Mouse (Mus musculus) intestine, postnatal 0 days (tissue): ENCODE measurements at regions not wholly inside any gene's neighbourhood (a gene's known extent, or its start where the extent isn't known, plus 50 kb on each side); places are given as distances from the start of the nearest gene placed in this dataset.

Experiments used
- ATAC-seq: fragments of 200-750 bp; cut with Nextera tagmentation; 2 replicates; pipeline ENCODE4 v1.8.0; 2017; ENCODE audit warnings: mild to moderate bottlenecking, moderate TSS enrichment, moderate library complexity
- H3K27ac ChIP-seq: fragments of 300-500 bp; sonication (generic); 2 replicates; pipeline ENCODE4 v1.5.1; 2014; ENCODE audit warnings: mild to moderate bottlenecking, low read depth, low read length, moderate library complexity
- H3K27me3 ChIP-seq: fragments of 300-500 bp; sonication (generic); replicated peaks from 2 replicates; pipeline ENCODE4 v1.6.1; 2014; ENCODE audit warnings: low read length, mixed read lengths; ENCODE audit not compliant: control insufficient read depth, insufficient read depth
- H3K36me3 ChIP-seq: fragments of 300-500 bp; sonication (generic); 2 replicates; pipeline ENCODE4 v1.6.1; 2014; ENCODE audit warnings: mild to moderate bottlenecking, moderate library complexity; ENCODE audit not compliant: control insufficient read depth, insufficient read depth
- H3K4me1 ChIP-seq: fragments of 300-500 bp; sonication (generic); replicated peaks from 2 replicates; pipeline ENCODE4 v1.6.1; 2014; ENCODE audit warnings: antibody characterized with exemption, low read length, mixed read lengths; ENCODE audit not compliant: control insufficient read depth, insufficient read depth
- H3K4me2 ChIP-seq: fragments of 300-500 bp; sonication (generic); replicated peaks from 2 replicates; pipeline ENCODE4 v1.6.1; 2014; ENCODE audit warnings: low read depth, mild to moderate bottlenecking, moderate library complexity
- H3K4me3 ChIP-seq: fragments of 300-500 bp; sonication (generic); 2 replicates; pipeline ENCODE4 v1.5.1; 2014; ENCODE audit warnings: low read depth, low read length
- H3K9ac ChIP-seq: fragments of 300-500 bp; sonication (generic); 2 replicates; pipeline ENCODE4 v1.6.1; 2014; ENCODE audit warnings: mild to moderate bottlenecking, low read depth, low read length
- H3K9me3 ChIP-seq: fragments of 300-500 bp; sonication (generic); 2 replicates; pipeline ENCODE4 v1.6.1; 2016; ENCODE audit warnings: mixed run types; ENCODE audit not compliant: control insufficient read depth
- CTCF ChIP-seq: sonication (generic); IDR thresholded peaks from 2 replicates; pipeline ENCODE4 v1.5.1; 2016; ENCODE audit warnings: low read depth, mild to moderate bottlenecking, control low read depth, antibody characterized with exemption, moderate library complexity
- WGBS: fragments of 180-500 bp; shearing (Covaris S2); extraction: QIAGEN DNeasy Blood & Tissue Kit; methylation state at CpG from one replicate; pipeline ENCODE4 v1.1.7; 2014; 5-methylcytosine and 5-hydroxymethylcytosine counted together

DNA sequence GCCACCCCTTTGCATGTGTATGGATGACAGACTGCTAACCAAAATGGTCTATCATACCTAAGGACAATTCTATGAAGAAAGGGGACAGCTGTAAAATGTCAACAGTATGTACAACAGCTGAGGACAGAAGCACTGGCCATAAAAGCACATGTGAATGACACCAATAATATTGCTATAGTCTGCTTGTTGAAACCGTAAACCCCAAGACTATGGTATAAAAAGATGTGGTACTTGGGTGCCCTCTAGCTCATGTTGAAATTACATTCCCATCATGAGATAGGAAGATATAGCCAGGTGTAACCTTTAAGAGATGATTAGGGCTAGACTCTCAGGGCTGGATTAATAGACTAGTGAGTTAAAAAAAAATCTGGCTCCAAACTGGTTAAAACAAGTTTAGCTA lies 361.6 kb upstream of the Sptlc3 start:
- ATAC-seq: no peak
- WGBS: 42% methylated on average over 1 of the region's 1 CpGs

DNA sequence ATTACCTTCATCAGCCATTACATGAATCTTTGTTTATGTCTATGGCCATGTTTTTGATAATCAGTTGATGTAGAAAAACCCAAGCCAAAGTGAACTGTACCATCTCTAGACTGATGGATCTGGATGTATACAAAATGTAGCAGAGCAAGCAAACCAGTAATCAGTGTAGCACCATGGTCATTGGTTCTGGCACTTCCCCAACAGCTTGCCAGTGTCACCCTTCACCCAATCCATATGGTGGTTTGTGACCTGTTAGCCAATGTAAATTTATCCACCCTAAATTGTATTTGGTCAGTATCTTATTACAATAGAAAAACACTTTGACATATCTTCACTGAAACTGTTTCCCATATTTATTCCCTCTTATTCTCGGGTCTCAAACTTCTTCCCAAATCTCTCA lies 346.7 kb upstream of the Sptlc3 start:
- Histone ChIP-seq H3K27ac (no peak overlapping the region), H3K9ac (no peak overlapping the region), H3K4me3 (no peak overlapping the region), H3K27me3 (no peaks in the 10 kb centered on the region), H3K4me1 (no peaks in the 10 kb centered on the region), H3K36me3 (no peaks in the 10 kb centered on the region), H3K9me3 (no peaks in the 10 kb centered on the region), H3K4me2 (no peak overlapping the region)
- no peak for TF ChIP-seq CTCF
- ATAC-seq: no peak
- WGBS: 61% methylated on average over 1 of the region's 1 CpGs

More for the DNA sequence above, 361.6 kb upstream of the Sptlc3 start:
- TF ChIP-seq CTCF: peak; percentile 42
- H3K27me3 ChIP-seq: no peaks in the 10 kb centered on the region
- no peaks in the 10 kb centered on the region for H3K9me3 ChIP-seq
- H3K27ac ChIP-seq: no peak overlapping the region
- no peak overlapping the region for H3K9ac ChIP-seq
- no peaks in the 10 kb centered on the region for H3K36me3 ChIP-seq
- no peak overlapping the region for H3K4me2 ChIP-seq
- H3K4me1 ChIP-seq: no peaks in the 10 kb centered on the region
- no peak overlapping the region for H3K4me3 ChIP-seq

DNA sequence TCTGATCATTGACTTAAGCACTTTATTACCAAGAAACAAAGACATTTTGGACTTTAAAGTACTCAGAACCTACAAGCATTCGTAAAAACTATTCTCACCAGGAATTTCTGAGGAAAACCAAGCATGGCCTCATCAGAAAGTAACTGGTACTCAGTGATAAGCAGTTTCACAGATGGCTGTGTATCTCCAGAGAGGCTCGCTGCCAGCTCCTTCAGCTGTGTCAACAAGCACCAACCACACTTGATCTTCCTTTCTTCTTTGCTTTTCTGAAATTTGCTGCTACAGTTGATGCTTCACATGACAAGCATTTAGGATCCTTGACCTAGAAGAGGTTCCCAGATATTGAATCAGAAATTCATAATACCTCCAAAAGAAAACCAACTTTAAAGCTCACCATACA lies 314.1 kb upstream of the Sptlc3 start:
- H3K4me2 ChIP-seq: no peak overlapping the region
- WGBS: 65% methylated on average over 2 of the region's 2 CpGs

DNA sequence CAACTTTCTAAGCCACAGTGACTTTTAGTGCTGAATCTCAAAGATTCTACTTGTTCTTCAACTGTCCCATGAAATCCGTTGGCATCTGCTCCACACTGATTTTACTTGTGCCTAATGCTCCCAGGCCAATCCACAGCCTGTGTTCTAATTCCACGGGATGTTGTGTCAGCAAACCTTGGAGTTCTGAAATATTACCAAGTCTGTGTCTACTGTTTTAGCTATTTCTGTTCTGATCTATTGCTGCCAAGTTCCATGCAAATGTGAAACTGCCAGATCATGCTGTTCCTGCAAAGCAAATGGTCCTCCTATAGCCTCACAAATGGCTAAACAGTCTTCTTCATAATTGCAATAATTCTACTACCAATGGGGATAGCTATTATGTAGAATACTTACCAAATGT lies 295.4 kb upstream of the Sptlc3 start:
- Histone ChIP-seq H3K27ac (no peak overlapping the region), H3K4me1 (no peaks in the 10 kb centered on the region), H3K4me3 (no peak overlapping the region), H3K36me3 (no peaks in the 10 kb centered on the region), H3K4me2 (no peak overlapping the region), H3K9ac (no peak overlapping the region), H3K9me3 (no peaks in the 10 kb centered on the region), H3K27me3 (no peaks in the 10 kb centered on the region)
- TF ChIP-seq CTCF: no peak
- 69% methylated on average over 2 of the region's 2 CpGs for WGBS
- ATAC-seq: no peak

More for the DNA sequence above, 314.1 kb upstream of the Sptlc3 start:
- no peak for ATAC-seq
- no peaks in the 10 kb centered on the region for H3K4me1 ChIP-seq
- H3K4me3 ChIP-seq: no peak overlapping the region
- TF ChIP-seq CTCF: no peak
- H3K27me3 ChIP-seq: no peaks in the 10 kb centered on the region
- H3K27ac ChIP-seq: no peak overlapping the region
- H3K36me3 ChIP-seq: no peaks in the 10 kb centered on the region
- H3K9me3 ChIP-seq: no peaks in the 10 kb centered on the region
- H3K9ac ChIP-seq: no peak overlapping the region

DNA sequence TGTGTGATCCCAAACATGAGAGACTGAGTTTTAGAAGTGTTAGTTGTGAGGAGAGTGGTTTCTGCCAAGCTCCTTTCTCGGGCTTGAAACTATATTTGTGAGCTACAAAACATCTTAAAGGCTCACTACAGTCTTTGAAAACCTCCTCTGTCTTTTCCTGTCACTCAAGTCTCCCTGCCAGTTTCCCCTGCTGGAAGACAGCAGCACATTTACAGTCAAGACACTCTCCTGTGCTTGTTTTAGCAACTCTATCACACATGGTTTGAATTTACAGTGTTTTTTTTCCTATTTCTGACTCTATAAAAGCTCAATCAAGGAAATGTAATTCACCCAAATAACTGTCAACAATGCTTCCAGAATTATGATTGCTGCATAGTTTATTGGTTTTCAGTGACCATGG lies 286.1 kb upstream of the Sptlc3 start:
- Histone ChIP-seq H3K9ac (no peak overlapping the region), H3K9me3 (no peaks in the 10 kb centered on the region), H3K4me1 (no peaks in the 10 kb centered on the region), H3K27me3 (no peaks in the 10 kb centered on the region), H3K4me2 (no peak overlapping the region), H3K4me3 (no peak overlapping the region), H3K36me3 (no peaks in the 10 kb centered on the region), H3K27ac (no peak overlapping the region)
- no peak for ATAC-seq
- TF ChIP-seq CTCF: no peak
- WGBS: 45% methylated on average over 1 of the region's 1 CpGs

DNA sequence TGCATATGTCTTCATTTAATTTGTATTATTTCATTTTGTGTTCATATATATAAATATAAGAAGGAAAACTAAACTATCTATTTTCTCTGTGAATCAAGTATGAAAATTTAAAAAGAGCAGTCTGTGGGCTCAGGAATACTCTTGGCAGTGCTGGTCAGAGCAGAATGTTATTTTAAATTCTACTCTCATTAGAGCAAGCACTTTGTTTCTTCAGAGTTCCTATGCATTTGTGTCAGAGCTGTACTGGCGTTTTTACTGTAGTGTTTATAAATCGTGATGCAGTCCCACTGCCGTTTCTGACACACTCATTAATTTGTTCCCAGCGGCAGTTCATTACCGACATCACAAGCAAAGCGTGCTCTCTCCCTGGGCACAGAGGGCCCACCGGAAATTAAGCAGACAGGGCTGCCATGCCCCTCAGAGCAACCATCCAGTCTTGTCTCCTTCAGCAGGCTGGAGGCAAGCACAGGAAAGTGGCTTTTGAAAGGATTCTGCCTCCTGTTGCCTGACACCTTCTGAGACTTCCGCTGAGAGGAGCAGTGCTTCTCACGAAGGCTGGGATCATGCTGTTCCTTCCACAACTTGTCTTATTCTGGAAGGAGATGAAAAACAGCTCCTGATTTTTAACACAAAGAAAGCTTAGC lies 272.8 kb upstream of the Sptlc3 start:
- ATAC-seq: no peak
- Histone ChIP-seq H3K27me3 (no peaks in the 10 kb centered on the region), H3K27ac (peak overlapping the region; percentile 28; the same call in 1 of the 2 replicates), H3K4me1 (no peaks in the 10 kb centered on the region), H3K9ac (no peak overlapping the region), H3K36me3 (no peaks in the 10 kb centered on the region), H3K9me3 (no peaks in the 10 kb centered on the region), H3K4me2 (0 out of 2 replicates have a peak overlapping the region, but pooled peaks have one; percentile 17), H3K4me3 (no peak overlapping the region)
- no peak for TF ChIP-seq CTCF
- WGBS: 45% methylated on average over 9 of the region's 9 CpGs

DNA sequence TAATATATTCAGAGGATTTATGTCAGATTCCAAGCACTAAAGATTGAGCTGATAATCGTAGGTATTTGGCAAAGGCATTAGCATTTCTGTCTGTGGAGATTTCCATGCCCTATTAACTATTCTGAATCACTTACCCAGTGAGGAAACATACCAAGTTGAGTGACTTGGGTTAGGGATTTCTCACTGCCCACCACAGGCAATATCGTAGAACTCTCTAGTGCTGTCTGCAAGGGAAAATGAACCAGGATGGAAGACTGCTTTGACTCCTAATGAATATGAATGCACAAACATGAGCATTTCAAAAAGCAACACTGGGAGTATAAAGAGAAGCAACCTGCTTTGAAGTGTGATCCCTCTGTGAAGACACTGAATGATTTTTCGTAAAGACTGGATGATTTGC lies 263.3 kb upstream of the Sptlc3 start:
- 74% methylated on average over 3 of the region's 3 CpGs for WGBS
- Histone ChIP-seq H3K9ac (no peak overlapping the region), H3K4me3 (no peak overlapping the region), H3K27me3 (no peaks in the 10 kb centered on the region), H3K4me1 (no peaks in the 10 kb centered on the region), H3K9me3 (no peaks in the 10 kb centered on the region), H3K36me3 (no peaks in the 10 kb centered on the region), H3K4me2 (no peak overlapping the region), H3K27ac (no peak overlapping the region)
- no peak for ATAC-seq
- no peak for TF ChIP-seq CTCF
